Mouse (Mus musculus) heart, adult 8-10 months (tissue): ENCODE measurements around the gene Kat7. TPM values are rescaled to one million over a fixed set of nuclear protein-coding genes. Genes with fewer than 3 reads are reported as not detected.

Experiments used
- DNase-seq: peaks from one replicate; pipeline ENCODE4 v3.0.0; 2022; ENCODE audit warnings: low spot score
- total RNA-seq, 4 experiments: library from RNA; stranded (reverse); gene quantifications; 2 replicates each; pipeline ENCODE4 v1.2.4; 2022

The Kat7 gene
- total RNA-seq, 4 experiments from 2014 or later, result 27.2 to 37.8 (median 32.3) TPM

DNA sequence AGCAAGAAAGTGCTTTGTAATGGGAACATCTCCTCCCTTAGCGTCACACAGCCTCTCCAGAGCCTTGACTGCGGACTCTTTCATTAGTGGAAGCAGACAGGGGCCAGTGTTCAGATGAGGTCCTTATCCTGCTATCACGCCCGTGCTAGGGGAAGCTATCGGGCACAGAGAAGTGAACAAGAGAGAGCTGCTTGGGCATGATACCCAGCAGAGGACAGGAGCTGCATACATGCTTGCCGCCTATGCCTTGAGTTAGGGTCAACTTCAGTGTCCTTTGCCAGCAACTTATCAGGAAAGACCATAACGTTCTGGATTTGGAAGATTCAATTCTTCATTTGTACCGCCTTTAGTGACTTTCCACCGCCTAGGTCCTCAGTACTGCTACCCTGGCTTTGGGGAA is 23.8 kb upstream of the Kat7 start:
- DNase-seq, result no peak

DNA sequence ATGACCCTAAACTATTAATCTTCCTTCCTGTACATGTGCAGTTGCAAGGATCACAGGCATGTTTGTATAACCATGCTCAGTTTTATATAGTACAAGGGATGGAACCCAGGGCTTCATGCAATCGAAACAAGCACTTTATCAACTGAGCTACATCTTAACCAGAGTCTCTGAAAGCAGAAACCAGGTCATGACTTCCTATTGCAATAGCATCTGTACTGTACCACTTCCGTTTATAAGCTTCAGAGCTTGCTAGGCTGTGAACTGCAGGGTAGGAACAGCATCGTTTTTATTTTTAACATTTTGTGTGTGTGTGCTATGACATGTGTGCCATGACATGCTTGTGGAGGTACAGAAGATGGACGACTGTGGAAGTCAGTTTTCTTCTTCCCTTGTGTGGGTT is 23.2 kb upstream of the Kat7 start:
- DNase-seq, result no peak

DNA sequence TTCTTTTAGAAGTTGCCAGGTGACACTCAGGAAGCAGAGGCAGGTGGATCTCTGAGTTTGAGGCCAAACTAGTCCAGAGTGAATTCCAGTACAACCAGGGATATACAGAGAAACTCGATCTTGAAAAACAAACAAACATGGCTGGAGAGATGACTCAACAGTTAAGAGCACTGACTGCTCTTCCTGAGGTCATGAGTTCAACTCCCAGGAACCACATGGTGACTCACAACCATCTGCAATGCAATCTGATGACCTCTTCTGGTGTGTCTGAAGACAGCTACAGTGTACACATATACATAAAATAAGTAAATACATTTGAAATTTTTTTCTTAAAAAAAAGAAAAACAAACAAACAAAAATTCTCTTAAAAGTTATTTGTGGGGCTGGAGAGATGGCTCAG is 20.6 kb upstream of the Kat7 start:
- no peak for DNase-seq

DNA sequence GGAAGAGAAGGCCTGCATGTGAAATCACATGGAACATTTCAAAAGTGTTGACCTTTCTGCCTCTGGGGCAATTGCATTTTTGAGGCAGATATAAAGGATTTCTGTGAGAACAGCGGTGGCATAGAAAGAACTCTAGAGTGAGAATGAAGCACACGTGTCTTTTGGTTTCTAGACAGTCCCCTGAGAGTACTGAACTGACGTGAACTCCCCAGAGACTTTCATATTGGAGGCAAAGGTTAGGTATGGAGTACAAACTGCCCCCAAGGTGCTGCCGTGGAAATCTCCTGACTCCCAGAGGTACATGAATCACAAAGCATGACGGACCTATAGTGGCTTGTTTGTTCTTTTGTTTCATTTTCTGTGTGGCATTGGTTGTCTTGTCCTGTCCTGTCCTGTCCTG is 18.6 kb upstream of the Kat7 start:
- no peak for DNase-seq

DNA sequence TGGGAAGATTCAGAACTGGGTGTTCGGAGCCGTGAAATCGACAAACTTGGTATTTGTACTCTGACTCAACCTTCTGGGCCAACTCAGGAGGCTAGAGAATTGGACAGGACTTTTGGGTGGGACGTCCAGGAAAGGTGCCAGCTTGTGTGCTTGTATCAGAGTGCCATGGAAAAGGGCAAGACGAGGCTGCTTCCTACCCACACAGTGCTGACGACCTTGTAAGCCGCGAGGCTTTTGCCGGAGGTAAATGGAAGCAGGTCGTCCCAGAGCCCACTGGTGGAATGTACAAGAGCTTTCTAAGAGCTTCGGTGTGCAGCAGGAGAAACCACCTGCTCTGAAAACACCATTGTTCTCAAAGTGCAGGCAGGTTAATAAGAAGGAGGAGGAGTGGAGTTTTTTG is 16.2 kb upstream of the Kat7 start:
- DNase-seq, result no peak

DNA sequence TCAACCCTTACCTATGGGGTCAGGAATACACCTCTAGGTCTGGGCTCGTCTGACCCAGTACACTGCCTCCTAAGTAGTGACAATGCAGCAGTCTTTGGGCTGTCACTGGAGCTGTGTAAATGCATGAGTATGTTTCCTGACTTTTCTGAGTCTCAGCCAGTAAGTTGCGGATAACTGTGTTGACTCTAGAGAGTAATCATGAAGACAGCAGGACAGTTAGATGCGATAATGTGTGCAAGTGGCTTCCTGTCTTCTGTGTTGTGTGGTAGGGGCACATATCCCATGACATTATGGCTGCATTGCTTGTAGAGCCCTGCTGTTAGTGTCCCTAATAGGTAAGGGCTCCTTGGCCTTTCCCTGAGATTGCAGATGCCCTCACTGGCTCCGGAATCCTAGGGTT is 15.8 kb upstream of the Kat7 start:
- no peak for DNase-seq

DNA sequence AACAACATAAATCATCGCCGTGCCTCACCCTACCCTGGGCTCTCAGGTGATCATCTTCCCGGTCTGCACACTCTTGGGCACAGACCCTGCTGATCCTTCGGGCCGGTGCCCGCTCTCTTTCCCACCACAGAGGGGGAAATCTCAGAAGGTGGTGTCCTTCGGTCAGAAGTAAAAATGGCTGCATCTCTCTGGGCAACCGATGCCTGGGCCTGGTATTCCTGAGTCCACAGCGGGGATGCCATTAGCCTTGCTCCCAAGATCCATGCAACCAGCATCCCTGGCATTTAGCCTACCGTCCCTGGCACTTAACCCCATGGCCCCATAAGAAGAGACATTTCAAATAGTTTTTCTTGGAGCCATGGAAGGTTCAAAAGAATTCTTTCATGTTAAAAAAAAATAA is 14.1 kb upstream of the Kat7 start:
- no peak for DNase-seq

DNA sequence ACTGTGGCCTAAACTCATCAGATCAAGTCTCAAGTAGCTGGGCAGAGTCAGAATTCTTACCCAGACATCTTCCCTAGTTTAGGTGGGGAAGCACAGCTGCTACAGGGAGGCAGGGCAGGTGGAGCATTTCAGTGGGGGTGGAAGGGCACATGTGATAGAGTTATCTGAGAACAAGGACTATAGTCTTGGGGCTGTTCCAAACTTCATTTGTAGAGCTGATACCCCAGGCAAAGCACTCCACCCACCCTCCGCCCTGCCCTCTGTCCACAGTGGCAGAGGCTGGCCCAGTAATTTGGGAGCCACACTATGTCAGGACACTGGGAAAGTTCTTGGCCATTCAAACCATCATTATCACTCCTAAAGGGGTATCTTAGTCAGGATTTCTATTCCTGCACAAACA is 10.0 kb upstream of the Kat7 start:
- no peak for DNase-seq

DNA sequence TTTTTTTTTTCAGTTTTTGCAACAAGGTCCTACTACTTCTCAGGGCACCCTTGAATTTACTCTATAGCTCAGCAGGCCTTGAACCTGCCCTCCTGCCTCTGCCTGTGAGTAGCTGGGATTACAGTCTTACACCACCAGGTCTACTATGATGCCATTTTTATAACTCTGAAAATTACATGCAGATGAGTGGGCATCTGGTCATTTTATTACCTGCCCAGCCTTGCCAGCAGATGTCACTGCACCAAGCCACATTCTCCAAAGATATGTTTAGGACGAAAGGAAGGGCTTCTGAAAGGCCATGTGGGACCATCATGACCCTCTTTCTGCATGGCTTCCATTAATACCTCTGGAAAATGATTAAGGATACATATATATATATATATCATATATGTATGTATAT is 9.5 kb upstream of the Kat7 start:
- no peak for DNase-seq

DNA sequence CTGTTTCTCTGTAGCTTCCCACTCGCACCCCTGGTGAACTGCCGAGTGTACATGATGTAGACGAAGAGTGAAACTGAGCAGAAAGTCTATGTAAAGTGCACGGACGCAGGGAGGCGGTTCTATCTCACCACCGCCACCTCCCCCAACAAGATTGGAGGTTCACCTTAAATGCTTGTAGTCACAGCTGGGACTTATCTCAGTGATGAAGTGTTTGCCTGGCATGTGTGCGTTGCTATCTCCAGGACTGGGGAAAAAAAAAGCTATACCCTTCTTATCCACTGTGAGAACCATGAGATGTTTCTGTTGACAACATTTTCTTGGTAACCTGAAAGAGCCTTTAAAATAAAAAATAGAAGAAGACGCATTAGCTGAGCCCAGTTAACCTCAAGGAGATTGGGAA is 8.1 kb upstream of the Kat7 start:
- no peak for DNase-seq

DNA sequence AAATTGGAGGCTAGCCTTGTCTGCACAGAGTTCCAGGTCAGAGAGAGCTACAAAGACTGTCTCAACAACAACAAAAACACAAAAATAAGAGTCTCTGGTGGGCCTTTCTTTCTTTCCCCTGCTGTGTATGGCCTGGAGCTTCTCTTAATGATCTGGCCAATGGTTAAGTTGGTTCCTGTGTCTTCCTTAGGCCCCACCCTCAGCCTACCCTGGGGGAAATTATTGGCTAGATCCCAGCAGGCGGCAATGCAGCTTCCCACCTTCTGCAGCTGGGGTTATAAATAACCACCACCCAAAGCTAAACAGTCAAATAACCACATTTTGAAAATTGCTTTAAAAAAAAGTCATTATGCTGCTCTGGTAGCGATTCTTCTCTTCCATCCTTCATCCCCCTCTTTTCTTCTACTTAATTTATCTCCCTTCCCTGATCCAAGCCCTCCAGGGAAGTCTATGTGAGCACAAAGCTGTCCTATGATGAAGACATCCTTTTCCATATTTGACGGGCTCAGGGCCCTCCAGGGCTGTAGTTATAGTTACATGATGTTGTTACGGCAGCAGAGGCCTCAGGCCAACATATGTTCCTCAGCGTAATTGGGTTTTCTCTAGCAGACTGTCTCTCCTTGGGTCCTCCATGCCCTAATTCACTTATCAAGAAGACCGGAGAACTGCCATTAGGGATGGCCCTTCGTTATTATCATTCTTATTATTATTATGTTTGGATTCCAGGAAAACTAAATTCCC is 5.3 kb upstream of the Kat7 start:
- DNase-seq, result no peak

DNA sequence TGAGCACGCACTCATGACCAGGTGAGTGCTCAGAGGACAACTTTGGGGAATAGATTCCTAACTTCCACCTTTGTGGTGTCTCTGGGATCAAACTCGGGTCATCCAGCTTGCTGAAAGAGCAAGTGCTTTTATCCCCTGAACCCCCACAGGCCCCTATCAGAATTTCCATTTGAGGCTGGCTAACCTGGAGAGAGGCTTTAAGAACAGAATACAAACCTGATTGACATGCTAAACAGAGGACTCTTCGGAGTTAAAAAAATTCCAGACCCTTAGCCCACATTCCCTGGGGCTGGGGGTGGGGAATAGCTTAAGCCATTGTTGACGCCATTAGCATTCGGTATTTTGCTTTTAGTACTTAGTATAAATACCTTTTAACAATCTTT is 1.4 kb upstream of the Kat7 start:
- no peak for DNase-seq

DNA sequence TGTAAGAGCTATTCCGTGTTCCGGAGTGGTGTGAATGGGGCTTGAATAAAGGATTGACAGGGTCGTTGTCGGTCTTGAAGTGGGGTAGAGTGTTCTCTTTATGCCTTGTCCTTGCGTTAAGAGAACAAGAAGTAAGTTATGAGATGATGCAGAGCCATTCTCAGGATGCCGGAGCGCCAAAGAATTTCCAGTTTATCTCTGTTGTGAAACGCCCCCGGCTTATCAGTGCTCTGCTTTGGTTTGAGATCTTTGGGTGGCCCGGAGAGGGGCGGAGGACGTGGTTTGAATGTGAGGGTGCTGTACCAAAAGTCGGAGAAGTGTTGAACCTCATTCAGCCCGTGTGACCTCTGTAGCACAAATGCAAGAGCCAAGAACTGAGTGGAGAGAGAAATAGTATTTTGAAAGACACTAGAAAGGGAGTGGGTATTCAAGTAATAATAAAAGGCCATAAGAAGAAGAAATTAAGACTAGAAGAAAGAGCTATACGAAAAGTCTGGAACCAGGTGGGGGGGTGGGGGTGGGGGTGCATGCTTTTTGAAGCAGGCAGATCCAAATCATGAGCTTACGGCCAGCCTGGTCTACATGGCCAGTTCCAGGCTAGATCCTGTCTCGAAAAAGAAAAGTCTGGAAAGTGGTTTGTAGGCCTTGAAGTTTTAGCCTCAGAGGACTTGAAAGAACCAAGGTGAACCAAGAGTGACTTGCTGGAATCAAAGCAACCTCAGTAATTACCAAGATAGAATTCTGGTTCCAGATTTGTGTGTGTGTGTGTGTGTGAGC is 790 bp upstream of the Kat7 start:
- no peak for DNase-seq

DNA sequence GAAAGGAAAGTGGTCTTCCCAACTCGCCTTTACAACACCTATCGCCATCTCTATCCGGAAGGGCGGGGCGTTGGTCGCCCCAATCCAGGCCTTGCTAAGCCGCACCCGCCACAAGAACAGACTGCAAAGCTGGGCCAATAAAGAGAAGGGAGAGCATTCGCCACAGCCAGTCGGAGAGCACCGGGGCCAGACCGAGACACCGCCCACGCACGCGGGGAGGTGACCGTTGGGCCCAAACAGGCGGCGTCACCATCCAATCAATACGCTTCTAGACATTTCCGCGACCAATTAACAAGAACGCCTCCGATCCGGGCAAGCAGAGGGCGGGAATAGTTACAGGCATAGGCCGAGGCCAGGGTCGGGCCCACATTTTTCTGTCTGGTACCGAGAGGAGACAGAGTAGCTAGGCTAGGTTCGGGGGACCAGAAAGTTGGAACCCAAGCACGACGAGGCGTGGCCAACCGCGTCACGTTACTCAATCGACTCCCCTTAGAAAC is 488 bp downstream of the Kat7 start:
- peak; percentile 98 for DNase-seq

DNA sequence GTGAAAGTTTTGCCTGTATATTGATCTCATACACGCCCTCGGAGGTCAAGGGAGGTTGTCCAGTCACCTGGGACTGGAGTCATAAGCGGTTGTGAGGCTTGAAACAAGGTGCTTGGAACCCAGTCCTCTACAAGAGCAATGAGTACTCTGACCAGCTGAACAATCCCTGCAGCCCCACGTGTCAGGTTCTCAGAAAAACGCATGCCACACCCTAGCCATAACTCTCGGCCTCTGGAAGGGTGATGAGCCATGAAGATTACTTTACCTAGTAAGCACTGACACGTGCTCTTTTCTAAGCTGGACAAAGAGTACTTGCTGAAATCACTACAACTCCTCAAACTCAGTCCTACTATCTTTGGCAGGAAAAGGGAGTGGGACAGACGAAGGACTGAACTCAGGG is 2.5 kb downstream of the Kat7 start:
- DNase-seq, result no peak

DNA sequence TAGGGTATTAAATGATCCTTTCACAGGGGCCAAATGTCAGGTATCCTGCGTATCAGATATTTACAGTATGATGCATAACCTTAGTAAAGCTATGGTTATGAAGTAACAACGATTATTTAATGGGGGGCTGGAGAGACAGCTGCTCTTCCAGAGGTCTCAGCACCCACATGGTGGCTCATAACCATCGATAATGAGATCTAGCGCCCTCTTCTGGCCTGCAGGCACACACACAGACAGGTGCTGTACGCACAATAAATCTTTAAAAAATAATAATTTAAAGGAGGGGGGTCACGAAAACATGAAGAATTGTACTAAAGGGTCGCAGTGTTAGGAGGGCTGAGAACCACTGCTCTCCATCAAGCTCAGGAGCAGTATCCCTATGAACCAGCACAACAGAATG is 4.4 kb downstream of the Kat7 start:
- DNase-seq, result no peak

DNA sequence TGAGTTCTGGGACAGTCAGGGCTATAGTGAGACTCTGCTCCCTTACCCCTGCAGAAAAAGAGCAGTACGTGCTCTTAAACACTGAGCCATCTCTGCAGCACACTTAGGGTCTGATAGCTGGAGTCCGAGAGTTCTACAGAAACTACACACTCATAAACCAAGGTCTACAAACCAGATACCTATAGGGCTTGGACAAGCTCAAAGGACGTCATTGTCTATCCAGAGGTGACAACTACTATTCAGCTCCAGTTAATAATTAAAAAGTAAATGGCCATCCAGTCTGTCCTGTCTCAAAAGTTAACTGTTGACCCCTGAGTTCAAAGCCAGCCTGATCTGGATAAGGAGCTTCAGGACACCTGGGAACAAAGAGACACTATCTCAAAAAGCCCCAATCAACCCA is 8.3 kb downstream of the Kat7 start:
- DNase-seq, result no peak

DNA sequence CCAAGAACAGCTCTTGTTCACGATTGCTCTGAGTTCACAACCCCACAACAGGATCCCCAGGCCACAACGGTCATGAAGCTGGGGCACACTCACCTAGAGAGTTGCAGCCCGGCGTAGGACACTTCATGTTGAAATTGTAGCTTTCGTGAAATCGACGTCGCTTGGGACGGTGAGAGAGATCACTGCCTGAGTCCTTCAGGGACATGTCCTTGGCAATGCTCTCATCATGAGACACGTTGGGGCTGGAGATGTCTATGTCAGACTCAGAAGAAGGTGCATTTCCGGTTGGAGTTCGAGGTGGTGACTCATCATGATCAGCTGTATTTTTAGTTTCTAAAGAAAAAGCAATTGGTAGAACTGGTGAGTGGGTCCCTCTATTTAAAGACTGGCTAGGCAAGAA is 10.2 kb downstream of the Kat7 start:
- DNase-seq, result no peak

DNA sequence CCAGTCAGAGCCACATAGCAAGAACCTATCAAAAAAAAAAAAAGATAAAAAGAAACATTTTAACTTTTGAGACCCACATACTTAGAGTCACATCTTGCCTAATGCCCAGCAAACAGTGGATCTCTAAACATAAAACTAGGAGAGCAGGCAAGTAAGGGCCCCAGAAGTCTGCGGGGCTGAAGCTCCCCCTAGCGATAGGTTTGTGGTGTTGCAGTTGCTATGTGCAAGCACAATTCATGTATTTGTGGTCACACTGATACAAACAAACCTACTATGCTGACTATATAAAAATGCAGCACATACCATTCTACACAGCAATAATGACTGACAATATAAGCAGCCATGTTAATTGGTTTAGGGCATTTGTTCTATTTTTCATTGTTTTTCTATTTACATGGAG is 11.9 kb downstream of the Kat7 start:
- no peak for DNase-seq

DNA sequence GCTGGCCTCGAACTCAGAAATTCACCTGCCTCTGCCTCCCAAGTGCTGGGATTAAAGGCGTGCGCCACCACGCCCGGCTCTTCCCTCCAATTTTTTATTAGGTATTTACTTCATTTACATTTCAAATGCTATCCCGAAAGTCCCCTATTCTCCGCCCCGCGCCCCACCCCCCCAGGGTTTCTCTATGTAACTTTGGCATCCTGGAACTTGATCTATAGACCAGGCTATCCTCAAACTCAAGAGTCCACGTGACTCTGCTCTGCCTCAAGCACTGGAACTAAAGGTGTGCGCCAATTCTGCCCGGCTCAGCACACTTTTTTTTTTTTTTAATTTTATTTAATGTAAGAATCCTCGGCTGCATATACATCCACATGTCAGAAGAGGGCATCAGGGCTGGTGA is 14.3 kb downstream of the Kat7 start:
- DNase-seq, result no peak

DNA sequence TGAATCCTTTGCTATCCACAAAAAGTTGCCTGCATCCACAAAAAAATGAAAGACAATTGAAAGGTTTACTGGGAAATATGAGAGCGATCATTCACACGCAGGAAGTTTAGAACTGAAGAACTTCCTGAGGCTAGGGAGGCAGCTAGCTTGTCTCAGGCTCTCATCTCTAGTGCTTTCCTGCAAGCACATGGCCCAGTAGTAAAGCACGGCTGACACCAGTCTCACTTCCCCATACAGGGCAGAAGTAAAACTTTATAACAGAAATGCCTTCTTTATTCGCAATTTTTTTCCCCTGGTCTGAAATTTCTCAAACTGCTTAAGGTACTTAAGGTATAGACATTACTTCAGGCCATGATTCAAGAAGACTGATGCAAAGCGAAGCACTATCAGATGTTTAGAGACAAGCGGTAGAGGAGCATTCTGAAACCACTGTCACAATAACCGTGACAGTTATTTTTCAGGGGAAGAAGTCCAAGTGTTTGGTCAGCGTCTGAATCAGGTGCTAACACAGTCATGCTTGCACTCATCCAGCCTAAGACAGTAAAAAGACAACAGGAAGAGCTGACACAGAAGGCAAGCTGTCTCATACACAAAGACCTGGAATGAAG is 16.9 kb downstream of the Kat7 start:
- DNase-seq, result no peak

DNA sequence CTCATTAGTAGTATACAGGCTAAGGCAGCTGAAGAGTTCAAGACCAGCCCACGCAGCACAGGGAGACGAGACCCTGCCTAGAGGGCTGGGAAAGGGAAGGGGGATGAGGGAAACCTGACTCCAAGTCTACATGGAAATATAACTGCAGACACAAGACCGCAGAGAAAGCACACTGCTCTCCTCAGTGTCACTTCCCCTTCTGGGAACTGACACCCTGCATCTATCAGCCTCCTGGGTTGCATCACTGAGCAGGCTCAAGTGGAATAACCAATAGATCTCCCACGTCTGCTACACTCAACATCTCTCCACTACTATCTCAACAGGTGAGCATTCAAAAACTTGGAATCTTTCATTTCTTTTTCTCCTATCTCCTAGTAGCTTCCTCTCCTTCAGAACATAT is 18.0 kb downstream of the Kat7 start:
- DNase-seq, result no peak

DNA sequence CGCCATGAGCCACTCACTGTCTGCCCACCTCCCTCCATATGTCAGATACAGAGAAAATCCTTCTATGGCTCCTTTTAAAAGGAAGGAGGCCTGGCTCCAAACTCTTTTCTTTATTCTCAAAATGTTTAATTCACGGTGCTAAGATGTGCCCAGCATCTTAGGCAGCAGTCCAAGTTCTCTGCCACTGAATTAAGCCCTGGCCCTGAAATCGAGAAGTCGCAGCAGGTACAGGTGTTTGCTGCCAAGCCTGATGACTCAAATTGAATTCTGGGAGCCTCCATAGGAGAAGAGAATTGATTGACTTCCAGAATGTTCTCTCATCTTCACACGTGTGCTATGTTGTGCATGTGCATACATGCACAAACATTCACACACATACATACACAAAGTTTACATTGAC is 27.7 kb downstream of the Kat7 start:
- no peak for DNase-seq
